Mouse (Mus musculus): Measurements from ENCODE around the gene Zbed5.
A peak's percentile ranks its signal among the peaks of the same experiment; 100 is the strongest.
"Not testable (repeated sequence)": the region's sequence is repeated elsewhere in the genome, so short reads cannot be mapped to it uniquely, and the experiment has no call there.

Zbed5 gene

GRCm38 (mm10) chr5:129909147-129909546 lies 13.6 kb downstream of the Zbed5 start:
- DNase-seq: no peak

- DNase-seq: no peak
Observed at GRCm38 (mm10) chr5:129909591-129909990, 14.1 kb downstream of the Zbed5 start.

DNA sequence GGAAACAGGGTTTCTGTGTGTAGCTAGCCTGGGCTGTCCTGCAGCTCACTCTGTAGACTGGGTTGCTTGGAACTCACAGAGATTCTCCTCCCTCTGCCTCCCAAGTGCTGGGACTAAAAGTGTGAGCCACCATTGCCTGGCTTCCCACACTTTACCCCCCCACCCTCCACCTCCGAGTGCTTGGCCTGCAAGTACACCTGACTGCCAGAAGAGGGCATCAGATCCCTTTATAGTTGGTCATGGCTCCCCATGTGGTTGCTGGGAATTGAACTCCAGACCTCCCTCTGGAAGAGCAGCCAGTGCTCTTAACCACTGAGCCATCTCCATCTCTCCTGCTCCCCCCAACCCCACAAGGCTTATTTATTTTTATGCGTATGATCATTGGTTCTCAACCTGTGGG lies 18.5 kb downstream of the Zbed5 start:
- DNase-seq: no peak

DNA sequence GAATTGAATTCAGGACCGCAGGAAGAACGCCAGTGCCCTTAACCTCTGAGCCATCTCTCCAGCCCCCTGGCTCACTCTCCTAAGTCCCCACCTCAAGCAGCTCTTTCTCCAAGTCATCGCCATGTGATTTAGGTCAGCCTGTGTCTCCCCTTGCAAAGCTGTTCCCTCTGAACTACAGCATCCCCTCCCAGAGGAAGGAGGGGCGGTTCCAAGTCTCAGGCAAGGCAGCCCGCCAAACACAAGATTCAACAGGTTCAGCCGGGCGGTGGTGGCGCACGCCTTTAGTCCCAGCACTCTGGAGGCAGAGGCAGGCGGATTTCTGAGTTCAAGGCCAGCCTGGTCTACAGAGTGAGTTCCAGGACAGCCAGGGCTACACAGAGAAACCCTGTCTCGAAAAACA lies 20.0 kb downstream of the Zbed5 start:
- DNase-seq: not testable (repeated sequence)

DNA sequence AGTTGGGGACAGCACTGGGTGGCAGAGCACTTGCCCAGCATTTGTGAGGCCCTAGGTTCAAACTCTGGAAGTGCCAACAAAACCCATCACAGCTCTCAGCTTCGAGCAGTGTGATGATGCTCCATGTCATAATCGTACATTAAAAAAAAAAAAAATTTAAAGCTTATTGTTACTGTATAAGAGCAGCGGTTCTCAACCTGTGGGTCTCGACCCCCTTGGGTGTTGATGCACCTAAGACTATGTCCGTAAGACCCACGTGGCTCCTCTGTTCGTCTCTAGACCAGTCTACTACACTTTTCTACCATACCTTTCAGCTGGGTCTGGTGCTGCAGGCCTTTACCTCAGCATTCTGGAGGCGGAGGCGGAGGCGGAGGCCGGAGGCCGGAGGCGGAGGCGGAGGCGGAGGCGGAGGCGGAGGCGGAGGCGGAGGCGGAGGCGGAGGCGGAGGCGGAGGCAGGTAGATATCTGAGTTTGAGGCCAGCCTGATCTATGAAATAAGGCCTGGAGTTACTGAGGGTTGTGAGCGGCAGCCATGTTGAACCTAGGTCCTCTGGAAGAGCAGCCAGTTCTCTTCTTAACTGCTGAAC lies 22.6 kb downstream of the Zbed5 start:
- no peak for DNase-seq

DNA sequence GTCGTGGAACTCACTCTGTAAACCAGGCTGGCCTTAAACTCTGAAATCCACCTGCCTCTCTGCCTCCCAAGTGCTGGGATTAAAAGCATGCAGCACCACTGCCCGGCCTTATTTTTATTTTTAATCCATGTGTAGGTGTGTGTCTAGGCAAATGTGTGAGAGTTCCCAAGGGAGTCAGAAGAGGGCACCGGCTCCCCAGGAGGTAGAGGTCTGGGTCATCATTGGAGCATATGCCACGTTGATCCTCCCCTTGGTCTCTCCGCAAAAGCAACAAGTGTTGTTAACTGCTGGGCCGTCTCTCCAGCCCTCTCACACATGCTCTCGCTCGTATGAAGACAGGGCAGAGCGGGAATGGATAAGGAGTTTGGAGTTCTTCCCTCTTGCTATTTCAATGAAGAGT lies 23.2 kb downstream of the Zbed5 start:
- no peak for DNase-seq

- DNase-seq: no peak
Observed at GRCm38 (mm10) chr5:129919320-129919719, 23.8 kb downstream of the Zbed5 start.

DNA sequence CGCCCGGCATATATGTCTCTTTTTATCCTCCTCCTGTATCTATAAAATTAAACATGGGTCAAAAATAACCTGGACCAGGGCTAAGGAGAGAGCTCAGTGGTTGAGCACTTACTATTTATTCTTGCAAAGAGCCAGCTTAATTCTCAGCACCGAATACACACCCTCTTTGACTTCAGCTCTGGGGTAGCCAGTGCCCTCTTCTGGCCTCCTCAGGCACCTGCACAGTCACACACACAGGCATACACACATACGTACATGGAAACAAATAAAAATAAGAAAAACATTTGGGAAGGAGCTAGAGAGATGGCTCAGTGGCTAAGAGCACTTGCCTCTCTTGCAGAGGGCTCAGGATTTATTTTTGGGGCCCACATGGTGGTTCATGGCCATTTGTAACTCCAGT lies 26.4 kb downstream of the Zbed5 start:
- no peak for DNase-seq

DNA sequence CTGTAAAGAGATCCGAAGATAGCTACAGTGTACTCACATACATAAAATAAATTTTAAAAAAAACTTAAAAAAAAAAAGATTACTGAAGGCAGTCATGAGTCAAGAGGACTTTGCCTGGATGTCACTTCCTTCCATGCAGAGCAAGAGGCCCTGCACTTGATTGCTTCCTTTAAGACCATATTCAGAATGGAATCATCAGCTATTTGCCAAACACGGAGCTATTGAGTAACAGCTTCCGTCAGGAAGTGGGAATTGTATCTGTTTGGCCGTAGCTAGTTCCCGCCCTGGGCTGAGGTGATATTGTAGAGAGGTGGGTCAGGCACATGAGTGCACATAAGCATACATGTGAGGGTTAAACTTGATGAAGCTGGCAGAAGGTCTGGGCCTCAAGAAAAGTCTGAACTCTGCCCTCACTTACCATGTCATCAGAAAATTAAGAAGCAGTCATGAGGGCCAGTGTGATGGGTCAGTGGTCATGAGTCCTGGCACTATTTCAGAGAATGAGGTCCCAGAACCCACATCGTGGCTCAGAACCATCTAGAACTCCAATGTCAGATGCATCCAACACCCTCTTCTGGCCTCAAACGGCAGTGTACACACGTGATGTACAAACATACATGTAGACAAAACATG lies 29.4 kb downstream of the Zbed5 start:
- DNase-seq: no peak

DNA sequence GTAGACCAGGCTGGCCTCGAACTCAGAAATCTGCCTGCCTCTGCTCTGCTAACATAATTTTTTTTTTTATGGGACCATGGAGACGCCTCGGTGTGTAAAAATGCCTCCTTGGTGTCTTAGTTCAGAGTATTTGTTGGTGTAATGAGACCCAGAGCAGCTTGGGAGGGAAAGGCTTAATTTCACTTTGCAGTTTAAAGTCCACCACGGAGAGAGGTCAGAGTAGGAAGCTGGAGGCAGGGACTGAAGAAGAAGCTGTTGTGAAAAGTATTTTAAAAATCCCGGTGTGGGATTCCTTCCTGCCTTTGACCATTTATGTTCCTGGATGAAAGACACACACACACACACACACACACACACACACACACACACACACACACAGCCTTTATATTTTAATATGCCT lies 30.4 kb downstream of the Zbed5 start:
- DNase-seq: no peak

DNA sequence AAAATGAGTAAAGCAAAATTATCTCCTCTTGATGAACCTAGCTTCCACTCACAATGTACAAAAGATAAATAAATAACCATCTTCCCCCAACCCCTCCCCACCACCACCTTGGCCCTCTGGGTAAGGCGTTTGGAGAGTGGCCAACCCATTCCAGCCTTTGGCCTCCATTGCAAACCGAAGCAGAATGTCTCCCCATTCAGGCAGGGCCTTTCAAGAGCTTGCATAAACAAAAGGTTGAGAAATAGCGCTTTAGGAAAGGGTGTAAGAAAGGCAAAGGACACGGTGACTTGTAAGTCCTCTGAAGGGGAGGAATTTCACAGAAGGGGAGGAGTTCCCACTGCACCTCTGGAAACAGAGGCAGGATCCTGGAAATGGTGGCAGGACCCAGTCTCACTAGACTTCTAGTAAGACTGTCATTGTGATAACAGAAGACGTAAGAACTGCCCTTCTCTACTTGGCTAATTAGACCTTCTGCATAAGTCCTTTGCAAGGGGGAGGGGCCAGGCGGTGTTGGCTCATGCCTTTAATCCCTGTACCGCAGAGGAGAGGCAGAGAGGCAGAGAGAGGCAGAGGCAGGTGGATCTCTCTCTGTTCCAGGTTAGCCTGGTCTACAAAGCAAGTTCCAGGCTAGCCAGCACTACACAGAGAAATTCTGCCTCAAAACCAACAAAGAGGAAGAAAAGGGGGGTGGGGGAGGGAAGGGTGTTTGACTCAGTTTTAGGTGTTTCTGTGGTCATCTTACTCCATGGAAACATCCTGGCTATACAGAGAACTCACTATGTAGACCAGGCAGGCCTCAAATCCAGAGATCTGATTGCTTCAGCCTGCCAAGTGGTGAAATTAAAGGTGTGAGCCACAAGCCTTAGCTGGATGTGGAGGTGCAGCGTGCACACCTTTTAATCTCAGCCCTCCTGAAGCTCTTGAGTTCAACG lies 34.7 kb downstream of the Zbed5 start:
- DNase-seq: no peak

DNA sequence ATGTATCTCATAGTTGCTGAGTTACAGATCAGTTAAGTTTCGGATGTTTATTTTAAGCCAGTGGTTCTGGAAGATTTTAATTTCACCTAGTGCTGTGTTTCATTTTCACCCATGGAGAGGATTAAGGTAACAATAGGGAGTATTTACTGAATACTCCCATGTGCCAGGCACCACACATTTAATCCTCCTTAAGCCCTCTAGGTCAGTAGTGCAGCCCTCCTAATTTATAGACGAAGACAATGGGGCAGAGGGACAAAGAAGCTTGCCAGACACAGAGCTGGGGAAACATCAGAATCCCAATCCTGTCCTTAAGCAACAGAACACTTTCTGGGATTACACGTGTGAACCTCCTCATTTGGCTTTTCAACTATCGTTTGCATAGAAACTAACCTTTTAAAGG lies 41.4 kb downstream of the Zbed5 start:
- no peak for DNase-seq

DNA sequence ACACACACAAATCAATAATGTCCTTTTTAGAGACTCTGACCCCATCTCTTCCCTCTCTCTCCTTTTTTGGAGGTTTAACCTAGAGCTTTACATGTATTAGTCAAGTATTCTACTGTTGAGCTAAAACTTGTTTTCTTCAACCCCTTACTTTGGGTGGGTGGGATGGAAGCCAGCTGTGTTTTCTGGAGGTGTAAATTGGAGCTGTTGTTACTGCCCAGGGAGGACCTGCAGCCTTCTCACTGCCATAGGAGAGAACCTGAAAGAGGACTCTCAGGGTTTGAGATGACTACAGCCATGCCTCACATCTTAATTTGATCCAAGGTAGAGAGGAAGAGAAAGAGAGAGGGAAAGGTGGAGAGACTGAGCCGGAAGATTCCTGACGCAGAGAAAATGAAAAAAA lies 44.8 kb downstream of the Zbed5 start:
- no peak for DNase-seq

DNA sequence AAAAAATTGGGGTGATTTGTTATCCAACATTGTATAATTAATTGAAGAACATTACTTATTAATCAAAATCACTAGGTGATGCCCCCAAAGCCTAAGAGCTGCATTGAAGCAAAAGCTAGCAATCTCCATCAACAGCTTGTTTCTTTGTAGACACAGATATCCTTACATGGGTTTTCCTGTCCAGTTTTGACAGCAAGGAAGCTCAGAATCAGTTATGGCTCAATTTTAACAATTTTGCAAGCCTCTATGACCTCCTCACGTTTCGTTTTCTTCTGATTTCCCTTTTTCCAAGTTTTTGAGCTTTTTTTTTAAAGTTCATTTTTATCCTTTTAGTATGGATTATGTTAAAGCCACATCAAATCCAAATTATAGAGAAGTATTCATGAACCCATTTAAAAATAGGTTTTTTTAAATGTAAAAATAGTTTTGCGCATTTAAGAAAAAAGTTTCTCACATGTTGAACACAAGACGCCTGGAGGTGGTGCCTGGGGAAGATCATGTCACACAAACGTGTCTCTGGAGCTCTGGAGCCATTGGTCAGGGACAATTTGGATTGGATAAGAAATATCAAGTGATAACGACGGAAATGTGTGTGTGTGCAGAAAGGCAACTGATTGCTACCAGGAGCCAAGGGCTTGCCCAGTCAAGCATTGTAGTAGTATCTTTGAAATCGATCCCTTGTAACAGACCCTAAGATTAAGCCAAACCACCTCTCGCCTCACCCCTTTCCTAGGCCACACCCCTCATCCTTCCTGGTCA lies 45.4 kb downstream of the Zbed5 start:
- DNase-seq: no peak

DNA sequence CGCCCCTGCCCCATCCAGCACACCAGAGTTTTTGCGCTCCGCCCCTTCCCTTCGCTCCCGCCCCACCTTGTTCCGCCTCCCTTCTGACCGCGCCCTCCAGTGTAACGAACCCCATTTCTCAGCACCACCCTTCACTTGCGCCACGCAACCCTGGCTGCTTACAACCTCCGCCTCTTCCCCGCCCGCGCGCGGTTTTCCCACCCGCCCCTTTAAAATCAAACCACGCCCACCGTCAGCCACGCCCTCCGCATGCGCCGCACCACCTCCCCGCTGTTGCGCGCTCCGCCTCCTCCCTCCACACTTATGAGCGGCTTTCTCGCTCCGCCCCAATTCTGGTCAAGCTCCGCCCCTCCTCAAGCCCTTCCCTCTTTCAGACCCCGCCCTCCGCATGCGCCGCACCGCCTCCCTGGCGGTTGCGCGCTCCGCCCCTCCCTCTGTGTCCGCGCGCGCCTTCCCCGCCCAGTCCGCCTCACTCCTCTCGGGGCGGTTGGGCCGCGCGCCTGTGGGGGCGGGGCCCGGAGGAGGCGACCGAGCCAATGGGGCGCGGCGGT lies 46.0 kb downstream of the Zbed5 start, which contains the start of gene Vkorc1l1:
TSS of gene Vkorc1l1 (plus strand) at position 476 of the 551 bp plus-strand sequence.
- DNase-seq: peak; percentile 99

DNA sequence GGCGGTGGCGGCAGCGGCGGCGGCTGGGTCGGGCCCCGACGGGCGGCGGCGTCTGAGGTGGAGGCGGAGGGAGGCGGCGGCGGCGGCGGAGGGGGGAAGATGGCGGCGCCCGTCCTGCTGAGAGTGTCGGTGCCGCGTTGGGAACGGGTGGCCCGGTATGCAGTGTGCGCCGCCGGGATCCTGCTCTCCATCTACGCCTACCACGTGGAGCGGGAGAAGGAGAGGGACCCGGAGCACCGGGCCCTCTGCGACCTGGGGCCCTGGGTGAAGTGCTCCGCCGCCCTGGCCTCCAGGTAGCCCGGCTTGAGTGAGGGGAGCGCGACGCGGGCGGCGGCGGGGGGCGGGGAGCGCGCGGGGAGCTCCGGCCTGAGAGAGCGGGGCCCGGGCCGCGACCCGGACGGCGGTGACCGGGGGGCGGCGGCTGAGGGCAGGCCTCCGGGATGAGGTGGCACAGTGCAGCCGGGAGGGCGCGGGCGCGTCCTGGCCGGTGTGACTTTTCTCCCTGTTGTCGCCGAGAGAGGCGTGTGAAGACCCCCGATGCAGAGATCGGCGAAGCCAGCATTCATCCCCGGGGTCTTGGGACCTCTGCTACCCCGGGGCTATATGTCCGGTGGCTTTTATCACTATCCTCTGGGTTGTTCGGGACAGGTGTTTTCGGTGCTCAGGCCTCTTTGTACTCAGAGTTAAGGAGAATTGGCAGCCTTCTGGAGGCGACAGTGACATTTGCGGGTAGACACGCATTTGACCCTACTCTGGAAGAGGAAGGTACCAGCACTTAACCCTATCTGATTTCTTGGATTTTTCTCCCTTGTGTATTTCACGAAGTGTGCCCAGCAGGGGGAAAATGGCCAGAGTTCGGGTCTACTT lies 46.8 kb downstream of the Zbed5 start:
- peak; percentile 23 for DNase-seq

DNA sequence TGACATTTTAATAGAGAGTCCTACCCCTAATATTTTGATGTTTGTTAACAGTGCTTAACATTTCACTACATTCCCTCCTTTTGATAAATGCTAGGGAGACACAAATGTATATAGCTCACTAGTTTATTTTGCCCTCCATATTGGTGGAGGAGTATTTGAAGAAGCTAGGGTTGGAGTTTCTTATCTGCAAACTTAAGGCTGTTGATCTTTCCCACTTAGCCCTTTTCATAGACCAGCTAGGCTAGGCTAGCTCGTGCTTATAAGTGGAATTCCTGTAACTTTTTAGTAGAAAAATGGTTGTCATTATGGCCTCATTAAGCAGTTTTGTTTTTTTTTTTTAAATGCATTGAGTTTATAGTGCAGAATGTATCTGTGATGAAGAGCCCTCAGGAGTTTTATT lies 47.9 kb downstream of the Zbed5 start:
- no peak for DNase-seq

- no peak for DNase-seq
Observed at GRCm38 (mm10) chr5:129947528-129948033, 52.1 kb downstream of the Zbed5 start.

DNA sequence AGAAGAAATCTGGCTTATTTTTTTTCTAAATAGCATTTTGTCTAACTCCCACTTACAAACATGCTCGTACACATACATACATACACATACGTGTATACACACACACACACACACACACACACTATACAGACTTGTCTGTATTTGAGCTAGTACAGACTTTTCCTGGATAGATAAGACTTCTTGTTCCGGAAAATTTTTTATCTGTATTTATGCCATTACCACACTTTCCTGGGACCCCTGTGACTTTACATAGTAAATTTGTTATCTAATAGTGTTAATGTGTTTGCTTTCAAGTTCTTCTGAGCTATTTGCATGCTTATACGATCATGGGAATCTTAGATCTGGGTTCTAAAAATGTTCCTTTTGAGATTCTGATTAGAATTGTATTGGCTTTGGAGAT lies 56.6 kb downstream of the Zbed5 start:
- no peak for DNase-seq
